Mouse (Mus musculus) liver, embryonic 18 days (tissue): ENCODE data around the gene Klf1. TPM values are rescaled to one million over a fixed set of nuclear protein-coding genes. Genes with fewer than 3 reads are reported as not detected.

ENCODE experiments used
- polyA plus RNA-seq: library from polyadenylated mRNA; depleted of rRNA; stranded (reverse); fragments of >200 nt; gene quantifications from 2 replicates; pipeline ENCODE4 v1.2.3, GENCODE M21; 2012; rRNA removed

Klf1 gene
- 82.0 and 97.2 TPM in 2 replicates for polyA plus RNA-seq

GRCm38 (mm10) chr8:84901752-84902151 is at the start of gene Klf1:
TSS of gene Klf1 (plus strand) at chr8:84901928.

GRCm38 (mm10) chr8:84856864-84857441 is 44.8 kb upstream of the Klf1 start, which contains the start of gene Farsa:
TSS of gene Farsa (plus strand) at chr8:84856989.

GRCm38 (mm10) chr8:84871376-84872308 is 30.1 kb upstream of the Klf1 start, which contains the start of gene Syce2:
TSS of gene Syce2 (plus strand) at chr8:84872111.

DNA sequence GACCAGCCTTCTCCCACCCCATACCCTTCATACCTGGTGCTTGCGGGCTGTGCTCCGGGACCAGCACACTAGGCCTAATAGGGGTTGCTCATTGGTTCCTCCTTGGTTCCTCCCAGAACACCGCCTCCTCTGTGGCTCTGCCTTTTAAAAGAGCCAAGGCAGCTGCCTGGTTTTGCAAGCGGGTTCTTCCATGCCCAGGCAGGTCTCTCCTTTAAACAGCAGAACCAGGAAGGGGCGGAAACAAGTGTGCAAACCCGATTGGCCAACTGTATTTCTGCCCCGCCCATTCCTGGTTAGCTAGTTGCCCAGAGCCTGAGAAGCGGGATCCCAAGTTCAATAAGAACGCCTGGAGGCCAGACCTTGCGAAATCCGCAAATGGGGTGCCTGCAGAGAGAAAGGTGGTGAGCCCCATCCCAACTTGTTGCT is 8.0 kb upstream of the Klf1 start, which contains the start of gene Gcdh:
TSS of gene Gcdh (minus strand) at position 213 of the 426 bp plus-strand sequence.

DNA sequence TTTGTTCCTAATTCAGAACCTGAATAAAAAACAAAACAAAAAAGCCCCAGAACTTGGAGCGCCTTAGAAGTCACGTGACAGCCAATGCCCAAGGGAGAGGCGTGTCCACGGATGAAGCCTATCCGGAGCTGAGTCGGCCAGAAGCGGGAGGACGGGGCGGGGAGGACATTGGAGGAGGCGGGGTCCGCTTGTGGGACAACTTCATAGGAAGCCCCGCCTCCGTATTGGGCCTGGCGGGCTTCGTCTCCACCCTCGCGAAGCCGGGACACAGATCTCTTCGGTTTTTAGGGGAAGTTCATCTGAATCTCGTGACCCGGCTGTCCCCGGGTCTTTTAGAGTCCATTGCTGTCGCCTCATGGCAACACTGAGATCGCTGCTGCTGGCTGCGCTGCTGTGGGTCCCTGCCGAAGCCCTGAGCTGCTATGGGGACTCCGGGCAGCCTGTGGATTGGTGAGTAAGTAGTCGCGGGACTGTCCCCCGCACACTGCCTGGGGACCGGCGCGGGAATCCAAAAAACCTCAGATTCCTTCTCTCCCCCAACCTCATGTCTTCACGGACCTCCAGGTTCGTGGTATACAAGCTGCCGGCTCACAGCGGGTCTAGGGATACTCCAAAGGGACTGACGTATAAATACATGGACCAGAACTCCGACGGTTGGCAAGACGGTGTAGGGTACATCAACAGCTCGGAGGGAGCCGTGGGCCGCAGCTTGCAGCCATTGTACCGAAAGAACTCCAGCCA is 6.9 kb downstream of the Klf1 start, which contains the start of gene Dnase2a:
TSS of gene Dnase2a (plus strand) at position 140 of the 741 bp plus-strand sequence.

GRCm38 (mm10) chr8:84936962-84937546 is 35.3 kb downstream of the Klf1 start, which contains the start of gene Mast1:
TSS of gene Mast1 (minus strand) at chr8:84937359.

DNA sequence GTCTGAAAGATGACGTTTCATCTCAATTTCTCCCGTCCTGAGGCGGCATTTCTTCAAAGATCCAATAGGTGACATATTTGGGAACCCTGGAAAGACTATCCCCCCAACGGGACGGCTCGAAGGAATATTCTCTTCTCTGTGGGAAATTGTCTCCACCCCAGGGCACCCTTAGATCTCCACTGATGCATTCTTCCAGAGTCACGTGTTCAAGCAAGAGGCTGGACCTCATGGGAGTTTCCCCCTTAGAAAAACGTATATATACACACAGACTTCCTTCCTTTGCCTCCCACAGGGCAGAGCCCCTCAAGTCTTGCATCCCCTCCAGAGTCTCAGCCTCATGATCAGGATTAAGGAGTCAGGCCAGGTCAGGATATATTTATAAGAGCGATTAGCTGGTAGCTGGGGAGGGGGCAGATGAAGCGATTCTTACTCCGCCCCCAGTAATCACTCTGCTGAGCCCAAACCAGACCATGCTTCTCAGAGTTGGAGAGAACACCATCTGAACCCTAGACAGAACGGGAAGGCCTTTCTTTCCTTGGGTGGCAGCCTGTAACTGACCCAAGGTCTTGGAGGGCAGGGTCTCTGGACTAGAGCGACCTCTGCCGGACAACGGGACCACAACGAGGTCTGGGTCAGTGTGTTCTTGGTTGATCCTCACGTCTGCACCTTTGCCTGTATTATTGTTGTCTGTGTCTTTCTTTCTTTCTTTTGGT is 45.0 kb downstream of the Klf1 start, which contains the start of gene Rtbdn:
TSS of gene Rtbdn (plus strand) at position 464 of the 713 bp plus-strand sequence.

Other genes with a start within 250 kb of the Klf1 start
- 9.2 and 10.3 TPM in 2 replicates for gene Ier2, start 239.1 kb upstream of the Klf1 start, polyA plus RNA-seq
- 29.6 and 34.7 TPM in 2 replicates for gene Trmt1, start 215.6 kb upstream of the Klf1 start, polyA plus RNA-seq
- gene Nacc1, start 214.1 kb upstream of the Klf1 start, polyA plus RNA-seq: 12.1 and 13.7 TPM in 2 replicates
- 27.0 and 27.4 TPM in 2 replicates for gene Lyl1, start 200.5 kb upstream of the Klf1 start, polyA plus RNA-seq
- gene G430095P16Rik, start 178.9 kb upstream of the Klf1 start, polyA plus RNA-seq: 4.8 and 5.8 TPM in 2 replicates
- 1.3 and 1.7 TPM in 2 replicates for gene Nfix, start 101.6 kb upstream of the Klf1 start, polyA plus RNA-seq
- gene Dand5, start 79.1 kb upstream of the Klf1 start, polyA plus RNA-seq: 1.9 and 2.0 TPM in 2 replicates
- 25.2 and 27.4 TPM in 2 replicates for gene Gadd45gip1, start 70.4 kb upstream of the Klf1 start, polyA plus RNA-seq
- gene Rad23a, start 61.3 kb upstream of the Klf1 start, polyA plus RNA-seq: 108 and 113 TPM in 2 replicates
- 389 and 417 TPM in 2 replicates for gene Calr, start 55.0 kb upstream of the Klf1 start, polyA plus RNA-seq
- gene Farsa, start 44.9 kb upstream of the Klf1 start, polyA plus RNA-seq: 37.4 and 40.3 TPM in 2 replicates
- gene Syce2, start 29.8 kb upstream of the Klf1 start, polyA plus RNA-seq: 11.5 and 11.9 TPM in 2 replicates
- 84.3 and 97.5 TPM in 2 replicates for gene Gcdh, start 8.0 kb upstream of the Klf1 start, polyA plus RNA-seq
- gene Dnase2a, start 6.6 kb downstream of the Klf1 start, polyA plus RNA-seq: 12.9 and 13.0 TPM in 2 replicates
- gene Mast1, start 35.4 kb downstream of the Klf1 start, polyA plus RNA-seq: 0.07 and 0.08 TPM in 2 replicates
- gene Rtbdn, start 45.1 kb downstream of the Klf1 start, polyA plus RNA-seq: not detected in 2 replicates
- gene Gm49661, start 67.5 kb downstream of the Klf1 start, polyA plus RNA-seq: 0.58 TPM in 1 of 2 replicates, not detected in the other
- 467 and 538 TPM in 2 replicates for gene Prdx2, start 67.7 kb downstream of the Klf1 start, polyA plus RNA-seq
- gene Rnaseh2a, start 67.8 kb downstream of the Klf1 start, polyA plus RNA-seq: 37.4 and 40.1 TPM in 2 replicates
- 11.6 and 18.6 TPM in 2 replicates for gene Junb, start 76.8 kb downstream of the Klf1 start, polyA plus RNA-seq
- gene Hook2, start 88.7 kb downstream of the Klf1 start, polyA plus RNA-seq: 10.3 and 12.2 TPM in 2 replicates
- gene Best2, start 112.6 kb downstream of the Klf1 start, polyA plus RNA-seq: not detected in 2 replicates
- 63.3 and 64.0 TPM in 2 replicates for gene Asna1, start 123.4 kb downstream of the Klf1 start, polyA plus RNA-seq
- 83.5 and 105 TPM in 2 replicates for gene Trir, start 124.9 kb downstream of the Klf1 start, polyA plus RNA-seq
- gene Tnpo2, start 135.0 kb downstream of the Klf1 start, polyA plus RNA-seq: 18.0 and 21.4 TPM in 2 replicates
- gene Fbxw9, start 158.1 kb downstream of the Klf1 start, polyA plus RNA-seq: 11.8 and 12.7 TPM in 2 replicates
- gene Gm5741, start 166.1 kb downstream of the Klf1 start, polyA plus RNA-seq: 0.26 TPM in 1 of 2 replicates, not detected in the other
- gene Dhps, start 169.8 kb downstream of the Klf1 start, polyA plus RNA-seq: 17.8 and 18.4 TPM in 2 replicates
- gene Wdr83os, start 178.8 kb downstream of the Klf1 start, polyA plus RNA-seq: 39.8 and 41.3 TPM in 2 replicates
- 22.9 and 26.2 TPM in 2 replicates for gene Wdr83, start 179.4 kb downstream of the Klf1 start, polyA plus RNA-seq
- gene Man2b1, start 181.3 kb downstream of the Klf1 start, polyA plus RNA-seq: 41.9 and 48.3 TPM in 2 replicates
- gene Zfp791, start 221.2 kb downstream of the Klf1 start, polyA plus RNA-seq: 4.4 and 5.3 TPM in 2 replicates
- not detected in 2 replicates for gene Cks1brt, start 250.0 kb downstream of the Klf1 start, polyA plus RNA-seq